Mouse (Mus musculus) heart, postnatal 10 days (tissue): ENCODE measurements at regions not wholly inside any gene's neighbourhood (a gene's known extent, or its start where the extent isn't known, plus 50 kb on each side); places are given as distances from the start of the nearest gene placed in this dataset.

Experiments used
- DNase-seq, 2 experiments: peaks; one replicate each; pipeline ENCODE4 v3.0.0; 2021
- intact Hi-C: fragments of 180-260 bp; cut with DNase I; formaldehyde crosslinking; loops from one replicate; pipeline ENCODE4 v1.15.1; 2025

- no peak for DNase-seq
- intact Hi-C loops: no loop called here
Measured at GRCm38 (mm10) chrX:57711914-57712313, 208.4 kb upstream of the Gpr101 start.

- no peak for DNase-seq
Measured at GRCm38 (mm10) chrX:57709115-57709877, 205.7 kb upstream of the Gpr101 start.

GRCm38 (mm10) chrX:57708501-57708900 is 204.9 kb upstream of the Gpr101 start:
- no peak for DNase-seq
- intact Hi-C loops: no loop called here

More at GRCm38 (mm10) chrX:57709115-57709877, 205.7 kb upstream of the Gpr101 start:
- intact Hi-C loops: no loop called here

DNA sequence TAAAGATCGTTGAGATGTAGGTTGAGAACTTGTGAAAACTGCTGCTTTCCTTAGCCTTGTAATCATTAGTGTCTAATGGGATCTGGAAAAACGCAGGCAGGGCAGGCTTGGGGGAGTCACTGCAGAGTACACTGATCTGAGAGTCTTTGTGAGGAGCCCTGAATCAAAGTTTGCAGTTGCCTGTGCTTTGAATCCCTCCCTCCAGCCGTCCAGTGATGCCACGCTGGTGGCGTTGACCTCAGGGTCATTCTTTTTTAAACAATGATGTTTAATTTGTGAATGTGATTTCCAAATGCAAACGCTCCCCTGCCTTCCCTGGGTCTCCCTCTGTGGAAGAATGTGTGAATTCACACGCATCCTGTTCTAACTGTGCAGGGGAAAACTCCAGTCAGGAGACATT is 204.4 kb upstream of the Gpr101 start:
- DNase-seq: no peak
- intact Hi-C loops: no loop called here

GRCm38 (mm10) chrX:57706683-57707308 is 203.2 kb upstream of the Gpr101 start:
- intact Hi-C loops: no loop called here
- DNase-seq: no peak

GRCm38 (mm10) chrX:57692506-57692905 is 188.9 kb upstream of the Gpr101 start:
- intact Hi-C loops: no loop called here
- DNase-seq: no peak

DNA sequence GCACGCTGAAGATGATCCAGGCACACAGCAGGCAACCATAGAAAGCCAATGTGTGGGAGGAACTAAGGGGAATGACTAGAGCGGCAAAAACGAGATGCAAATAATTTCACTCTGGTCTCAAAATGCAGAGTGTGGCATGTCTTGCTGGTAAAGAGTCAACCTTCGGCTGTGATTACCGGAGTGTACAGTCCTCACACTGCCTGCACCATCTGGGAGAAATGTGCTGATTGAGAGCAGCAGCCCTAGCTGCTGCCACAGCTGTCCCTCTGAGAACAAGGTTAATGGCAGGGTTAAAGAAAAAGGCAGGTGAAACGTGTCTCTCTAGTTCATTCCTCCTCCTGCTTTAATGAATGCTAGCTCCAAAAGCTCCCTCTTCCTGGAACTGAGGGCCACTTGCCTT is 173.2 kb upstream of the Gpr101 start:
- intact Hi-C loops: no loop called here
- no peak for DNase-seq

DNA sequence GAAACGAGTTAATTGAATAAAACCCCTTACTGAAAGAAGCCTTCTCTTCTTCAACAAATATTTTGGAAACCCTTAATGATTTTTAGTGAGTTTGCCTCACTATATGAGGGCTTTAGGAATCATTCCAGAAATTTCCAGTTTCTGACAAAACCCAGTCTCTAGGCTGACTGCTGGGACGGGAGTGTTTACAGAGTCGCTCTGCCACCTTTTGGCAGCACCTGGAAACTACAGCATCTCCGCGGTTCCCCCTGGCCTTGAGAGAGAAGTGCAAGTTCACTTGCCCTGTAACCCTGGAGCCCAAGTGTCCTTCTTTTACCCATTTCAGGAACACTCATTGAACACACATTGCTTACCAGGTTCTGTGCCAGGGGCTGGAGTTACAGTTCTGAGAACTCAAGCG is 171.4 kb upstream of the Gpr101 start:
- intact Hi-C loops: loop anchor here (1.0 kb wide), 1 partner anchor 244 kb away; no protein-coding TSS in a partner anchor
- DNase-seq: peak; percentile 15 to 43

DNA sequence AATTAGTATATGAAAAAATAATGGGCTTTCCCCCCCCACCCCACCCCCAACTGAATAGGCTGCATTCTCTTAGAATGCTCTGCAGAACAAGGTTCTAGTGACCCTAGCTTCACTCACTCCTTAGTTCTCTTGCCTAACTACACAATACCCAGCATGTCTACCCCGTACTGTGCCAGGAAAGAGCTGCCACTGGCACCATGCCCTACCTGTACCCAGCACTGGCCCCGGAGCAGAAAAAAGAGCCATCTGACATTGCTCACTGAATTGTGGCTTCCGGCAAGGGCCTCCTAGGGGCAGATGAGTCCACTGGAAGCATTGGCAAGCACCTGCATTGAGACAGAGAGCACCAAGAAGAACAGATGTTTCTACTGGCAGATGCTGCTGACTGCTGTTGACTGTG is 156.0 kb upstream of the Gpr101 start:
- DNase-seq: no peak
- intact Hi-C loops: no loop called here

DNA sequence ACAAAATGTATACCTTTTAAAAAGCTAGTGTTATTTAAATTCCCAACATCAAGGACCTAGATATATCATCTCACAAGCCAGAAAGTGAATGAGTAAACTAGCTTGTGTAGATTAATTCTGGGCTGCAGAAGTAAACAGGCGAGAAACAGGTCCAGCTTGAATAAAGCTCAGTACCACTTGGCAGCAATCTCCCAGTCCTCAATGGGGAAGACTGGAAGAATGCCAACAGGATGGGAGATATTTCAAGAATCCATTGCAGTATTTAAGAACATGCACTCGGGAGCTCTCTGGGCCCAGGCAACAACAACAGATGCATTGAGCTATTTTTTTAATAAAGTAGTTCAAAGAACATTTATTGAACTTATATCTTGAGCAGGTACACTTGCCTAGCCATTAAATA is 152.5 kb upstream of the Gpr101 start:
- DNase-seq: peak; percentile 1 to 15
- intact Hi-C loops: no loop called here

DNA sequence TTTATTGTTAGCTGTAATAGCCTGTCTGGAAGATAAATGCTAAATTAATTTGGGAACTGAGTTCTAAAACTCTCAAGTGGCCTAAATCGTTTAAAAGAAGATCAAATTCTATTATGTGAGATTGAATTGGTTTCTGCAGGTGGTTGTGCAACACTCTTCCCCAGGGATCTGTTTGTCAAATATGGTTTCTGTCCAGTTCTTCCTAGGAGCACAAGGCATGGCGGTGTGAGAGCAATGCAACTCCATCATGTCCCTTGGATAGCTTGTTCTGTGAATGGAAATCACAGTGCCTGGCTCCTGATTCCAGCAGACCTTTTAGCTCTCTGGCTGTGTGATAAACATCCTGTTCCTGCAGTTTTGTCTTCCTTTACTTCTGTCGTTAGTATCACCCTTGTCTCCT is 151.9 kb upstream of the Gpr101 start:
- DNase-seq: no peak
- intact Hi-C loops: no loop called here
